Mouse (Mus musculus) Muller cell, postnatal 12 days (primary cell): ENCODE data around the gene Aldh2.
"Not testable (repeated sequence)": the region's sequence is repeated elsewhere in the genome, so short reads cannot be mapped to it uniquely, and the experiment has no call there.

Experiments
- DNase-seq: peaks from one replicate; pipeline ENCODE4 v3.0.0-alpha.2; 2015; ENCODE audit errors: inconsistent ontology term

Gene Aldh2

GRCm38 (mm10) chr5:121593451-121594401 is at the start of gene Aldh2:
TSS of gene Aldh2 (minus strand) at chr5:121593824.
- DNase-seq, result peak; percentile 91

GRCm38 (mm10) chr5:121639601-121640000 is 46.0 kb upstream of the Aldh2 start:
- no peak for DNase-seq

- DNase-seq, result no peak
Observed at GRCm38 (mm10) chr5:121637296-121637695, 43.7 kb upstream of the Aldh2 start.

- no peak for DNase-seq
Observed at GRCm38 (mm10) chr5:121634668-121635067, 41.0 kb upstream of the Aldh2 start.

GRCm38 (mm10) chr5:121632804-121633203 is 39.2 kb upstream of the Aldh2 start:
- DNase-seq, result no peak

- DNase-seq, result not testable (repeated sequence)
Observed at GRCm38 (mm10) chr5:121631106-121631647, 37.6 kb upstream of the Aldh2 start.

- peak; percentile 37 for DNase-seq
Observed at GRCm38 (mm10) chr5:121627871-121628270, 34.2 kb upstream of the Aldh2 start.

GRCm38 (mm10) chr5:121623241-121623640 is 29.6 kb upstream of the Aldh2 start:
- DNase-seq, result no peak

GRCm38 (mm10) chr5:121621102-121621501 is 27.5 kb upstream of the Aldh2 start:
- no peak for DNase-seq

- DNase-seq, result peak; percentile 92
Observed at GRCm38 (mm10) chr5:121618592-121619513, 25.2 kb upstream of the Aldh2 start, which contains the start of gene Acad12. TSS of gene Acad12 (minus strand) at chr5:121618938.

GRCm38 (mm10) chr5:121614921-121615320 is 21.3 kb upstream of the Aldh2 start:
- not testable (repeated sequence) for DNase-seq

- DNase-seq, result no peak
Observed at GRCm38 (mm10) chr5:121612036-121612435, 18.4 kb upstream of the Aldh2 start.

- DNase-seq, result not testable (repeated sequence)
Observed at GRCm38 (mm10) chr5:121609556-121610135, 16.0 kb upstream of the Aldh2 start.

GRCm38 (mm10) chr5:121606151-121606550 is 12.5 kb upstream of the Aldh2 start:
- DNase-seq, result peak; percentile 43

- DNase-seq, result not testable (repeated sequence)
Observed at GRCm38 (mm10) chr5:121603815-121604214, 10.2 kb upstream of the Aldh2 start.

GRCm38 (mm10) chr5:121601547-121602299 is 8.1 kb upstream of the Aldh2 start:
- DNase-seq, result peak; percentile 78

GRCm38 (mm10) chr5:121598871-121599610 is 5.4 kb upstream of the Aldh2 start:
- no peak for DNase-seq

GRCm38 (mm10) chr5:121597991-121598537 is 4.4 kb upstream of the Aldh2 start:
- DNase-seq, result no peak

GRCm38 (mm10) chr5:121597332-121597731 is 3.7 kb upstream of the Aldh2 start:
- no peak for DNase-seq

- no peak for DNase-seq
Observed at GRCm38 (mm10) chr5:121596226-121596625, 2.6 kb upstream of the Aldh2 start.
